Mouse (Mus musculus): Measurements from ENCODE around the gene Slc22a17.

The Slc22a17 gene

DNA sequence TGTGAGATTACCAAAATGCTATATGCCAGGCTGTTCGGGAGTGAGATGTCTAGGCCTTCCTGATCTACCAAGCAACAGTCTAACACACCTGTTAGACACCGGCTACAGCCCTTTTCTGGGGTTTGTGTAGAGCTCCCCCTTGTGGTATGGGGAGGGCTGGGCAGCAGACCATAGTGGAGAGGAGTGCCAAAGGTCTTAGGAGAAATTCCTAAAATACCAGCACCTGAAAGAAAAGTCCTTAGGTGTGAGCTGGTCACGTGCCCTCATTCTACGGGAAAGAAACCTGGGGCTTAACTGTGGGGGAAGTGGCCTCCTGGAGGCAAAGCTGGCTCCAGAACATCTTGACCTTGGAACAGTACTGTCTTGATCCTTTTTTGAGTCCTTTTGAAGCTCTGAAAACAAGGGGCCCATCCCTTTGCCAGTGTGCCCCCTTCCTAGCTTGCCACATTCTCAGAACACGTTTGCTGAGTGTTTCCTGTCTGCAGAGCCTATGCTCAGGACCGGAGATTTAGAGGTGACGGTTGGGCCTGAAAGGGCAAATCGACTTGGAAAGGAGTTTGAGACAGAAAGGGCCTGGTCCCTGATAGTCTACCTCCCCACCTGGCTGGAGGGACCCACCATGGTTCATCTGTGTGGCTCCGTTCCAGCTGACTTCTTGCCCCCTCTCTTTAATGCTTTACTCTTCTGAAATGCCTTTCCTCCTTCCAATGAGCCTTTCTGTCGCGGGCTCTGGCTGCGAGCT lies 26.7 kb upstream of the Slc22a17 start:
- DNase-seq (ENCODE audit: low read depth, low spot score) = no peak

DNA sequence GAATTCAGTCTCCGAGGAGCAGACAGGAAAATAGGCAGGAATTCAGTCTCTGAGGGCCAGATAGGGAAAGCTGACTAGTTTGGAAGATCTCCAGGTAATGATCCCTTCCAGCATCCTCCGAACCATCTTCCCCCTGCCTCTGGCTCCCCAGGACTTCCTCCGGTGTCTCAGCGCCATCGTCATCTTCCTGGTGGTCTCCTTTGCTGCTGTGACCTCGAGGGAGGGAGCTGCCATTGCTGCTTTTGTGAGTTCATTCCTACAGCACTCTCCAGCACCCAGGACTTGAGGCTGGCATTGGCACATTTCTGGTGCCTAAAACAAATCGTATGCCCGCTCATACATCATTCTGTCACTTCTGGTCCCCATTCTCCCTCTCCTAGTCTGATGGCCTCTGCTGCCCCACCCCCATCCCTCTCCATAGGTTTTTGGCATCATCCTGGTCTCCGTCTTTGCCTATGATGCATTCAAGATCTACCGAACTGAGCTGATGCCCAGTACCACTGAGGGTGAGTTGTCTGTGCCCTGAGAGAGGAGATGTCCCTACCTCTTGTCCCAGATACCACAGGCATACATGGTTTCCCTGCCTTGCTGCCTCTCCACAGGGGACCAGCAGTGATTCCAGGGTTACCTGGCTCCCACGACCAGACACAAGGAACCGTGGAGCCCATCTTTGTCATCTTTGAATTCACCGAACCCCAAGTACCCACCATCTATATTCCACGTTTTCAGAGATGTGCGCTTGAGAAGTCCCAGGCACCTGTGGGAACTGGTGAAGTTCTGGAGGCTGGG lies 25.7 kb upstream of the Slc22a17 start:
- DNase-seq (ENCODE audit: low read depth, low spot score) = no peak

DNA sequence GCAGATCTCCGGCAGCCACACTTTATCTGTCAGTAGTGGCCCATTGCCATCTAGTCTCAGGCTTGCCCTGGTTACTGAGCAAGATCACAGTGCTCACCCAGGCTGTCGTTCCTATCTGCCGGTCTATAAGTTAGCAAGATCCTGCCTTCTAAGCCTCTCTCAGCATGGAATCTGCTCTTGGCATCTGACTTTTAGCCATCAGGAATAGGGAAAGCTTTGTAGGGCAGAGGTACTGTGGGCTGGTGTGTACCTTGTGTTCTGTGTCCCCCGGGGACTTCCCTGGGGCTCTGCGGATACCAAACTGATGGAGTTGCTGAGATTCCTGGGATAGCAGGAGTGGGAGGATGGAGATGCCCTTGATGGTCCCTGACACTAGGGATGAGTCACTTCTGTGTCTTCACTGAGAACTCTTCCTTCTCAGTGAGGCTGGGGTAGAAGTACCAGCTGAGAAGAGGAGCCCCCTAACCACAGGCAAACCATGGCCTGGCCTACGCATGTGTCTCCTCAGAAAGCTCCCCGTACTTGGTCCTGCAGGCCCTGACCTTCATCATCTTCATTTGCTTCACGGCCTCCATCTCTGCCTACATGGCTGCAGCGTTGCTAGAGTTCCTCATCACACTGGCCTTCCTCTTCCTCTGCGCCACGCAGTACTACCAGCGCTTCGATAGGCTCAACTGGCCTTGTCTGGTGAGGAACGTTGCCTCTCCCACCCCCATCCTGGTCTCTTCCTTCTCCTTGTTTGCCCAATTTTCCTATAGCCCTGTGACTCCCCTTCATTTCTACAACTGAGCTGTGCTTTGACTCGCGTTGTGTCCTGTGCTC lies 24.6 kb upstream of the Slc22a17 start:
- DNase-seq (ENCODE audit: low read depth, low spot score) = no peak

DNA sequence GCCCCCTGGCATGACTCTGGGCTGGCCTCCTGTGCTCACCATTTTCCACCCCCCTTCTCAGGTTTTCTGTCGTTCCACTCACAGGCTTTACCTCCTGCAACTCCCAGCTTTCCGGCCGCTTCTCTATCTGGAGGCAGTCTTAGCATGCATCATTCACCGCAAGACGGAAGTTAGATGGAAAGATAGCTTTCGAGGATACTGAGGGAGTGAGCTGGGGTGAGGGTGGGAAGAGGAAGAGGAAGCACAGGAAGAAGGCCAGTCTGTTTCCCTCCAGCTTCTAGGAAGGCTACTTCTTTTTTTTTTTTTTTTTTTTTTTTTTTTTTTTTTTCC lies 23.9 kb upstream of the Slc22a17 start:
- no peak for DNase-seq (ENCODE audit: low read depth, low spot score)

DNA sequence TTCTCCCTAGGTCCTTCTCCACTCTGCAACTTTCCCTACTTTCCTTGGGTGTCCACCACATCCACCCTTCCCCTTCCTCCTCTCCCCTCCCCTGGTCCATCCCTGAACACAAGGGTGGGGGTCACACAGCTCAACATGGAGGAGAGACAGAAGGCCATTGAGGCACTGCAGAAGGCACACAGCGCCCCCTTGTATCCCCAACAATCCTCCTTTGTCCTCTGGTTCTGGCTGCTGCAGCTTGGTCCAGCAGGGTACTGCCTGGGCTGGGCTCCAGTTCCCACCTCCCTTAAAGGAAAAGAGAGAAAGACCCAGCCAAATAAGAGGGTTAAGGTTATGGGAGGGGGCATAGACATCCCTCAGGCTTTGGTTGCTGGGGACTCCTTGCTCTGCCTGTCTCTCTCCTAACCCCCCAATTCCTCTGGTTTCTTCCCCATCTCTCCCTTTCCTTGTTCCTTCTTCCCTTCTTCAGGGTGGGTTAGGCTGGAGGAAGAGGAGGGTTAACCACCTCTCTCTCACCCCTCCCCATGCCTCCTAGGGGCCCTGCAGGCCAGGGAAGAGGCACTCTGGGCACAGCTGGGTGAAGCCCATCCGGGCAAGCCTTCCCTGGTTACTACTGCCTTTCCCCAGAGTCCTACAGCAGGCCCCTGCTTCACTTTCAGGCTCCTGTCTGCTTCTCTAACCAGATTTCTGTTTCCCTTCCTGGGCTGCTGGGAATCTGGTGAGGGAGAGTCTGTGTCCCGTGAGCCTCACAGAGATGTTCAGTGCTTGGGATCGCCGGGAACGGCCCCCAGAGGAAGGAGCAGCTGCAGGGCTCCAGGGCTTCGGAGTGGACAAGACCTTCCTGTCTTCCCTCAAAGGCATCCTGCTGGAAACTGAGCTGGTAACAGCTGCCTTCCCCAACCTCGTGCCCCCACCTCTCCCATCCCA lies 23.2 kb upstream of the Slc22a17 start, which contains the start of gene Cmtm5:
TSS of gene Cmtm5 (plus strand) at position 358 of the 927 bp plus-strand sequence.
- peak; percentile 81 for DNase-seq (ENCODE audit: low read depth, low spot score)

GRCm38 (mm10) chr14:54932645-54933150 lies 19.8 kb upstream of the Slc22a17 start, which contains the start of gene Il25:
TSS of gene Il25 (plus strand) at chr14:54932695.
- DNase-seq (ENCODE audit: low read depth, low spot score) = no peak

GRCm38 (mm10) chr14:54930431-54930830 lies 17.5 kb upstream of the Slc22a17 start:
- no peak for DNase-seq (ENCODE audit: low read depth, low spot score)

DNA sequence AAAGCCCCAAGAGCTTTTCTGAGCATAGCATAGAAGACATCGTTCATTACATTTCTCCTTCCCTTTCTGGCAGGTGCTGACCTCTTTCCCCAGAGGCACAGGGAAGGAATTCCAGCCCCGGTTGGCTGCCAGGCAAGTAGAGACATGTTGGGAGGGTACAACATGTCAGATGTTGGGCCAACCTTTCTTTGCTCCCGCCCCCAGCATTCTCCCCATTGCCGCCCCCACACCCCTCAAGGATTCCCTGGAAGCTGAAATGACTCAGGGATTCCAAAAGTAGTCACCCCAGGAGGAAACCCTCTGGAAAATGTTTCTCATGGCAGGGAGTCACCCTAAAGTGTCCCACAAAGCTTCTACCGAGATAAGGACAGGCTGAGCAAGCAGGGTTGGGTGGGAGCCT lies 16.9 kb upstream of the Slc22a17 start:
- DNase-seq (ENCODE audit: low read depth, low spot score) = no peak

DNA sequence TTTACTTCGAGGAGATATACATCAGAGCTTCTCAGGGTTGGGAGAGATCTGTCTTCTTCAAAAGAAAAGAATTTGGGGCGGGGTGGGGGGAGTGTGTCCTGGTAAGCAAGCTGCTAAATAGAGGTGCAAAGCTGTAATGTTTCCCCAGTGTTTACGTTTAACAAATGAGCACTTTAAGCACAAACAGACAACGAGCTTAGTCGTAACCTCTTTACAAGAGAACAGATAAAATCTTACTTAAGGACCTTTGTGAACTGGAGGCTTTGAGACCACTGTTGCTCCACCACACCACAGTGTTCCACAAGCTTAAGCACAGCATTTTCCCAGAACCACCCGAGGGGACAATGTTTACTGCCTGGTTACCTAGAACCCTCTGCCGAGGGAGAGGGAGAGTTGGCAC lies 14.4 kb upstream of the Slc22a17 start:
- no peak for DNase-seq (ENCODE audit: low read depth, low spot score)

DNA sequence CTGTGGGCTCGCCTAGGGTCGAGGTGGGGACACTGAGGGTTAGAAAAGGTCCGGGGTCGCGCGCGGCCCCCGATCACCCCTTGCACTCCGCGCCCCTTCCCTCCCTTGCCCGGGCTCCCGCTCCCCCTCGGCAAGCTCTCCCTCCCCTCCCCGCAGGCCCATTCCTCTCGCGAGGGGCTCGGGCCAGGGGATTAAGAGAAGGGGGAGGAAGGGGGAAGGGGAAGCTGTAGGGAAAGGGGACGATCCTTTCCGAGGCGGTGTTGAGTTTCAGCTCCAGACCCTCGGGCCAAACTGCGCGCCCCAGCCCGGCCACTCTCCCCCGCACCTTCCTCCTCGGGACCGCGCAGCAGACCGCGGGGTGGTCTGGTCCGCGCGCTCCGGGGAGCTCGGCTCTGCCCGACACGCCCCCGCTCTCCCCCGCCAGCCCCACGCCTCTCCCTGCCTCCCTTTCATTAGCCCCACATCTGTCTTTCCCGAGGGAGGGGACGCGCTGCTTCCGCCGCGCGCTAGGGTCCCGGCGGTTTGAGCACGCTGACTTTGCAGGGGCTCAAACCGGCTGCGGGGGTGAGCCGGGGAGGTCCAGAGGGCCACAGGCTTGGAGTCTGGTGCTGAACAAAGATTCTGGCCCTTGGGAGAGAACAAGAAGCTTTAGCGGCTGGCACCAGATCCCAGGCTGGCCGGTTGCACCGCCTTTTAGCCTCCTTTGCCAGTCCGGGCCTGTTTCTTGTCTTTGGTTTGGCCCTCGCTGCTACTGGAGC lies 13.6 kb upstream of the Slc22a17 start:
- DNase-seq (ENCODE audit: low read depth, low spot score) = no peak

GRCm38 (mm10) chr14:54925349-54926342 lies 12.7 kb upstream of the Slc22a17 start, which contains the start of gene Efs:
TSS of gene Efs (minus strand) at chr14:54926126.
- DNase-seq (ENCODE audit: low read depth, low spot score) = no peak

DNA sequence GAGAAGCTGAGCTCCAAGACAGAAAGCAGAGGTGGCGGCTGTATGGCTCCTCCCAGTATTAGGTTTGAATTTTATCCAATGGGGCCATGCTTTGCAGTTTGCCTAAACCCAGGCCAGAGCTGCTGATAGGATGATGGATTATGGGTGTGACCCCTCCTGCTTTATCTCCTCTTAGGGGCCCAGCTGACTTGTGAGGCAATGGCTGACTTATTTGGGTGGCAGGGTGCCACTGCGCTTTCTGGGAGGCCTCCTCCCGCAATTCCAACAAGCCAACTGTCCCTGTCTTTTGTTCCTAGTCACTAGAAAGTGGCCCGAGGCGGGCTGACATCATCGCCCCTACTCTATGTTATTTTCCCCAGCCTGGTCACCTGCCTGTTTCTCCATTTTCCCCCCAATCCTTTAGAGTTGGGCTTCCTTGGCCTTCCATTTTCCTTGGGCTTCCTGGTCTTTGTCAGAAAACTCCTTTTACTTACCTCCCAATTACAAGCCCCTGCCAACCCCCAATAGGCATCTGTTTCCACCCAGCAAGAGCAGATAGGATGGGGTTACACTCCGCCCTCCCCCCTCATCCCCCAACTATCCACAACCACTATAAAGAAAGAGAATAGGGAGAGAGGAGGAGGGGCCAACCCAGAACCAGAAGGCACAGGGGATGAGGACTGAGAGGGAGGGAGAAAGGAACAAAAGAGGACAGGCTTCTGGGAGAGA lies 11.9 kb upstream of the Slc22a17 start:
- DNase-seq (ENCODE audit: low read depth, low spot score) = no peak

DNA sequence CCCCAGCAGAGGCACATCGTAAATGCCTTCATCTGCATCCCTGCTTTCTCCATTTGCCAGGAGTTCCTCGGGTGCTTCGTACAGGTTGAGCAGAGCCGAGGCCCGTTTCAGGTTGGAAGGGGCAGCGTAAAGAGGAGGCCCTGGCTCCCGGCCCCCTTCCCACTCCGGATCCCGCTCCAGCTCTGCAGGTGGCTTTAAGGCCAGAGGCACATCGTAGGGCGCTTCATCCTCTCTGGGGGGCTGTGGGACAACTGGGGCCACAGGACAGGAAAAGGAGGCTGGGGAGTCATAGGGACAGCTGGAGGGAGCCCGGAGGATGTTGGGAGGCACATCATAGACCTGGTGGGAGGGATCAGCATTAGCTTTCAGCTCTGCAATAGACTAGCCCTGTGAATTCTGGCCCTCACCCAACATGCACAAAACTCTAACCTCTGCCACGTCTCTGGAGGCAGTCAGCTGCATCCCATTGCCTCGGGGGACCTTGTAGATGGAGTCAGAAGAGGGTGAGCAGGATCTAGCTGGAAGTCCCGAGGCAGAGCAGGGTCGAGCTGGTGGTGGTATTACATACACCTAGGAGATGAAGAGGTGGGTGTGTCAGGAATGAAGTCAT lies 7.2 kb upstream of the Slc22a17 start:
- DNase-seq (ENCODE audit: low read depth, low spot score) = no peak

DNA sequence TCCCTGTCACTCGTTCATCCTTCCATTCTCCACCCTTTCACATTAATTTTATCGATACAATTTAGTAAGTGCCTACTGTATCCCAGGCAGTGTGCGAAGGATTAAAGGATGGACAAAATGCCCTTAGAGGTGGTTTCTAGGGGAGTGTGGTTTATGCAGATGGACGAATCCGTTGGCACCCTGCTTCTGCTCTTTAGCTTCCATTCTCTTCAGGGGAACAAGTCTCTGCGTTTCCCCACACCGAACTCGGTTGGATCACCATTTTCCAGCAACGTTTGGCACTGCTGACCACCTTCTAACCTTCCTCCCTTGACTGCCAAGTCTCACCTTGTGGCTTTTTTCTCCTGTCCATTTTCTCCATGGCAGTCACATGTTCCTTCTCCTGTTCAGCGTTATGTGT lies 411 bp upstream of the Slc22a17 start:
- no peak for DNase-seq (ENCODE audit: low read depth, low spot score)

- no peak for DNase-seq (ENCODE audit: low read depth, low spot score)
Observed at GRCm38 (mm10) chr14:54912109-54912850, 652 bp downstream of the Slc22a17 start.

DNA sequence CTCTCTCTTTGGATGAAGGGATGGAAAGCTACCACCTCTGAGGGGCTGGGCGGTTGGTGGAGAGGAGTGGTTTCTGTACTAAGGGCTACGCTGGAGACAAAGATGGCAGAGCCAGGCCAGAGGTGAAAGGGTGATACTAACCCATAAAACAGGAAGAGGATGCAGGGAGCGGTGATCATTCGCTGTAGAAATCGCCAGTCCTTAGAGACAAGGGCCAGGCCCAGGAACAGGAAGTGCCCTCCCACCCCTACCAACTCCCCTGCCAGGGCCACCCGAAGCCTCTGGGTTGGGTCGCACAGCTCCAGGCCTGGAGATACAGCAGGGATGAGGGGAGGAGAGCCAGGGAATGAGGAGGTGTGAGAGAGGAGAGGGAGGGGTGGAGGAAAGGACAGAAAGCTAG lies 4.2 kb downstream of the Slc22a17 start:
- DNase-seq (ENCODE audit: low read depth, low spot score) = no peak

DNA sequence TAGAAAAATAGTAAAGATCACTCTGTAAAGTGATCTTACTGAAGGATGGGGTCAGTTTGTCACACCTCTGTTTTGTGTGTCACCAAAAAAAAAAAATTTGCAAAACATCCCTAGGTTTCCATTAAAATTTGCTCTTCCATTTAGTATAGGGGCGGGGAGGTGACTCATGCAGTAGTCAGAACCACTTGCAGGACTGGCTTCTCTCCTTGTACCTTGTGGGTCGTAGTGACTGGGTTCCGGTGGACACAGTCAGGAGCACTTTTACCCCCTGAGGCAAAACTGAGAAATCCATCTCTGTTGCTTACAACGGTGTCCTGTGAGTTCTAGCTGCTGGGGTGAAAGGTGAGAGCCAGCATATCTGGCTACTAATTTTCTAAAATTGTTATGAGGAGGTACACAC lies 9.3 kb downstream of the Slc22a17 start:
- DNase-seq (ENCODE audit: low read depth, low spot score) = no peak

Data from telencephalon, adult 2 months (tissue).